Mouse (Mus musculus) embryonic fibroblast, embryonic 13.5 days (primary cell): ENCODE measurements around the gene Sec62.

ENCODE experiments used
- CTCF ChIP-seq: IDR thresholded peaks from 2 replicates; pipeline ENCODE4 v1.5.1; 2011; ENCODE audit warnings: mild to moderate bottlenecking, control low read depth, low read length, moderate library complexity, borderline replicate concordance; ENCODE audit not compliant: insufficient read depth
- POLR2A ChIP-seq: IDR thresholded peaks from 2 replicates; pipeline ENCODE4 v1.6.1; 2011; ENCODE audit warnings: low read depth, mild to moderate bottlenecking, control low read depth, low read length, moderate library complexity

GRCm38 (mm10) chr3:30869995-30870394, 77.3 kb downstream of the Sec62 start:
- no peak for TF ChIP-seq POLR2A
- no peak for TF ChIP-seq CTCF
